Comparison of ENCODE assay signal across 8 mouse cellular contexts in genomic region chr2:58829981-58830742, GRCm38 (mm10). TPM values are rescaled to one million over a fixed set of nuclear protein-coding genes. Genes with fewer than 3 reads are reported as not detected.
DNase-seq lines count a peak whose midpoint lies in the region; ATAC-seq lines count a peak whose summit lies in the region.
"Had no signal": no experiment of that assay in that cellular context is flagged by ENCODE, and none has a peak within 500 bp of the region (broad histone marks: within the 10 kb centered on the region; RNA-seq: fewer than 3 reads in every experiment).

No protein-coding gene starts in this region.

- H3K4me2 ChIP-seq in hindbrain, embryonic 15.5 days, result no peak overlapping the region
- H3K4me2 ChIP-seq in hindbrain, embryonic 12.5 days (replicated peaks), result no peak overlapping the region
- no peak overlapping the region for H3K4me2 ChIP-seq in embryonic facial prominence, embryonic 15.5 days (replicated peaks)
- H3K4me2 ChIP-seq in stomach, embryonic 14.5 days (replicated peaks; ENCODE audit: low read depth, low read length), result no peak overlapping the region

- H3K27me3 ChIP-seq in hindbrain, embryonic 15.5 days, result no peaks in the 10 kb centered on the region
- no peaks in the 10 kb centered on the region for H3K27me3 ChIP-seq in hindbrain, embryonic 12.5 days
- H3K27me3 ChIP-seq in embryonic facial prominence, embryonic 15.5 days, result no peaks in the 10 kb centered on the region
- H3K27me3 ChIP-seq in stomach, embryonic 14.5 days (ENCODE audit: control insufficient read depth, insufficient read depth, low read length), result no peaks in the 10 kb centered on the region

- H3K27ac ChIP-seq in hindbrain, embryonic 15.5 days (replicated peaks), result no peak overlapping the region
- H3K27ac ChIP-seq in hindbrain, embryonic 12.5 days, result no peak overlapping the region
- peak overlapping the region; percentile 58 for H3K27ac ChIP-seq in embryonic facial prominence, embryonic 15.5 days (replicated peaks)
- H3K27ac ChIP-seq in stomach, embryonic 14.5 days (ENCODE audit: low read length), result peak overlapping the region; percentile 71; the same call in 1 of the 2 replicates
- H3K27ac ChIP-seq: macrophage had no signal

- no peaks in the 10 kb centered on the region for H3K9me3 ChIP-seq in hindbrain, embryonic 15.5 days
- H3K9me3 ChIP-seq in hindbrain, embryonic 12.5 days (replicated peaks), result no peaks in the 10 kb centered on the region
- no peaks in the 10 kb centered on the region for H3K9me3 ChIP-seq in embryonic facial prominence, embryonic 15.5 days (replicated peaks)
- peaks cover 3% of the 10 kb centered on the region; the same call in 1 of the 2 replicates for H3K9me3 ChIP-seq in stomach, embryonic 14.5 days (ENCODE audit: control insufficient read depth, low read depth, low read length)

- no peaks in the 10 kb centered on the region for H3K4me1 ChIP-seq in hindbrain, embryonic 15.5 days (replicated peaks)
- no peaks in the 10 kb centered on the region for H3K4me1 ChIP-seq in hindbrain, embryonic 12.5 days
- H3K4me1 ChIP-seq in embryonic facial prominence, embryonic 15.5 days, result peaks cover 12% of the 10 kb centered on the region; the same call in 1 of the 2 replicates
- 0 out of 2 replicates have a peak, but pooled peaks cover 5% of the 10 kb centered on the region for H3K4me1 ChIP-seq in stomach, embryonic 14.5 days (ENCODE audit: control insufficient read depth, insufficient read depth, low read length)

- no peak overlapping the region for H3K4me3 ChIP-seq in hindbrain, embryonic 15.5 days
- H3K4me3 ChIP-seq in hindbrain, embryonic 12.5 days, result no peak overlapping the region
- no peak overlapping the region for H3K4me3 ChIP-seq in embryonic facial prominence, embryonic 15.5 days (replicated peaks)
- no peak overlapping the region for H3K4me3 ChIP-seq in stomach, embryonic 14.5 days (ENCODE audit: low read depth, low read length)

- 64% methylated on average over 7 of the region's 7 CpGs for WGBS in hindbrain, embryonic 15.5 days
- WGBS in hindbrain, embryonic 12.5 days, result 65% methylated on average over 7 of the region's 7 CpGs
- WGBS in embryonic facial prominence, embryonic 15.5 days, result 36% methylated on average over 7 of the region's 7 CpGs
- WGBS in stomach, embryonic 14.5 days, result 44% methylated on average over 7 of the region's 7 CpGs

- DNase-seq in adrenal gland, postnatal 10 days, result peak; percentile 25
- peak; percentile 58 to 80 for DNase-seq in kidney, postnatal 25 days
- no peak for DNase-seq in spleen, adult 12 weeks (ENCODE audit: low spot score)

- no peaks in the 10 kb centered on the region for H3K36me3 ChIP-seq in hindbrain, embryonic 15.5 days
- no peaks in the 10 kb centered on the region for H3K36me3 ChIP-seq in hindbrain, embryonic 12.5 days
- H3K36me3 ChIP-seq in embryonic facial prominence, embryonic 15.5 days, result no peaks in the 10 kb centered on the region
- no peaks in the 10 kb centered on the region for H3K36me3 ChIP-seq in stomach, embryonic 14.5 days (ENCODE audit: control insufficient read depth, insufficient read depth, low read length)

- ATAC-seq in hindbrain, embryonic 15.5 days (ENCODE audit: low FRiP score, low read depth), result peak; percentile 59; the same call in 1 of the 2 replicates
- ATAC-seq in hindbrain, embryonic 12.5 days (ENCODE audit: low FRiP score), result no peak
- ATAC-seq in embryonic facial prominence, embryonic 15.5 days (ENCODE audit: insufficient number of reproducible peaks, low FRiP score, low TSS enrichment, low read depth), result peak; percentile 34; the same call in 1 of the 2 replicates
- ATAC-seq in stomach, embryonic 14.5 days (ENCODE audit: insufficient number of reproducible peaks, insufficient read depth, low FRiP score, low read depth), result no peak; the same call in 1 of the 2 replicates

- H3K9ac ChIP-seq in hindbrain, embryonic 15.5 days, result no peak overlapping the region
- no peak overlapping the region for H3K9ac ChIP-seq in hindbrain, embryonic 12.5 days
- H3K9ac ChIP-seq in embryonic facial prominence, embryonic 15.5 days, result no peak overlapping the region
- H3K9ac ChIP-seq in stomach, embryonic 14.5 days (replicated peaks; ENCODE audit: low read depth, low read length), result no peak overlapping the region

RNA-seq across cellular contexts. Expression of gene Gm11099, which starts 29.1 kb away (rescaled TPM):
- polyA plus RNA-seq in hindbrain, embryonic 15.5 days (2015; fragmentation: Nextera tagmentation; extraction: Ambion mirVana), result not detected in 2 replicates
- polyA plus RNA-seq in hindbrain, embryonic 12.5 days (2016; fragmentation: Nextera tagmentation; extraction: Ambion mirVana), result not detected in 2 replicates
- not detected for total RNA-seq in adrenal gland, postnatal 10 days (2021)
- polyA plus RNA-seq in embryonic facial prominence, embryonic 15.5 days (2015; fragmentation: Nextera tagmentation; extraction: Ambion mirVana), result not detected in 2 replicates
- not detected in 2 replicates for polyA plus RNA-seq in stomach, embryonic 14.5 days (2014; fragmentation: Nextera tagmentation; extraction: Ambion mirVana)
- polyA plus RNA-seq: macrophage had no signal

Comparison
In these comparisons a context has a peak if more than half of its experiments do, and no peak if none do; other contexts are left out.
1. ATAC-seq: peak in hindbrain, embryonic 15.5 days (single experiment) and embryonic facial prominence, embryonic 15.5 days (single experiment); none in hindbrain, embryonic 12.5 days (single experiment) and stomach, embryonic 14.5 days (single experiment).
2. H3K27ac ChIP-seq: peak in embryonic facial prominence, embryonic 15.5 days (single experiment) and stomach, embryonic 14.5 days (single experiment); none in hindbrain, embryonic 15.5 days (single experiment) and hindbrain, embryonic 12.5 days (single experiment).